Mouse (Mus musculus): ENCODE data around the gene Ttc23l.
A peak's percentile ranks its signal among the peaks of the same experiment; 100 is the strongest.
"Not testable (repeated sequence)": the region's sequence is repeated elsewhere in the genome, so short reads cannot be mapped to it uniquely, and the experiment has no call there.

The Ttc23l gene

GRCm38 (mm10) chr15:10515166-10515565 is 43.3 kb downstream of the Ttc23l start:
- DNase-seq (ENCODE audit: low read depth, low spot score): no peak

DNA sequence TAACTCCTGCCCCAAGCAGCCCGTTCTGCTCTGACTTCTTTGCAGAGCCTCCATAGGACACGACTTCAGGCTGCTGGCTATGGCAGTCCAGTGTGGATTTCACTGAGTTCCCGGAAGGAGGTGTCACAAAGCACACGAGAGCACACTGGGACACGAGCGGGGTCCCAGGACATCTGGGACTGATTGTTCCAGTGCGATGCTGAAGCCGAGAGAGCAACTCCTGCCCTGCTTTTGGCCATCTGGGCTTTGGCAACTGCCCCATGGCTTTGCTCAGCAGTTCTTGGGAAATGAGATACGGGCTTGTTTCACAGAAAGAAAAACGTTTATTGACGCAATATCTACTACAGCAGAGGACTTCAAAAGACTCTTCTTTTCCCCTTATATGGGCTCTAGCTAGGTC is 52.4 kb downstream of the Ttc23l start:
- no peak for DNase-seq (ENCODE audit: low read depth, low spot score)

DNA sequence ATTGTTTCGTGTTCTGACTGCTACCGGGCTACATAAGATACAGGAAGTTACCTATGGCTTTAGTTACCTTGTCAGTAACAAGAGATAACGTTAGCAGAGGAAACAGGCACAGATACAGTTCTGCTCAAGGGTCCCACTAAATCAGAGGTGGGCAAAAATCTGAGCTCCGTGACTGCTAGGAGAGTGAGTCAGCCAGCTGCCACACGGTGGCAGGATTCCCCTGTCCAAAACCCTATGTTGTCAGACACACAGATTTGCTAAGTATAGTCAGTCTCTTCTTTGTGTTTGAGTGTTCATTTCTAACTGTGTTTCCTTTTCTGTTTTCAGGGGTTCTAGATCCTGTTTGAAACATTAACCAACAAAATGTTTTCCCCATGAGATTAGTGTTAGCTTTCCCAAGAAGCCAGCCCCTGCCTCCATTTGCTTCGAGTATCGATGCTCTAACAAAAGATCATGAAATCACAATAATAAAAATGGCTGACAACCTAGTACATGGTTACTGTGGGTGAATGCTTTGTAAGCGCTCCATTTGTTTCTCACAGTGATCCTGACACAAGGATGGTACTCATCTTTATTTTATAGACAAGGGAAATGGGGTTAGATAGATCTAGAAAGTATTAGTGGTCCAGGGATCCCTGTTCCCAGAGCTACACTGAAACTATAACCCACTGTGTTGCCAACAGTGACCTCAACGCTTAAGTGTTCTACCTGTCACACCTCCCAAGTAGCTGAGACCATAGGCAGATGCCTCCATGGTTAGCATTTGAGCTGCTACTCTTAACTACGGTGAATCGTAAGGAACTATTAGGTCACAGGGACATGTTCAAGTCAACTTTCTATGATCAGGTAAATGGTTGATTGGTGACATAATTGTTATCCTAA is 57.4 kb downstream of the Ttc23l start:
- DNase-seq (ENCODE audit: low read depth, low spot score): peak; percentile 51

GRCm38 (mm10) chr15:10500035-10500434 is 58.4 kb downstream of the Ttc23l start:
- DNase-seq (ENCODE audit: low read depth, low spot score): no peak

- DNase-seq (ENCODE audit: low read depth, low spot score): no peak
Observed at GRCm38 (mm10) chr15:10499593-10499992, 58.9 kb downstream of the Ttc23l start.

DNA sequence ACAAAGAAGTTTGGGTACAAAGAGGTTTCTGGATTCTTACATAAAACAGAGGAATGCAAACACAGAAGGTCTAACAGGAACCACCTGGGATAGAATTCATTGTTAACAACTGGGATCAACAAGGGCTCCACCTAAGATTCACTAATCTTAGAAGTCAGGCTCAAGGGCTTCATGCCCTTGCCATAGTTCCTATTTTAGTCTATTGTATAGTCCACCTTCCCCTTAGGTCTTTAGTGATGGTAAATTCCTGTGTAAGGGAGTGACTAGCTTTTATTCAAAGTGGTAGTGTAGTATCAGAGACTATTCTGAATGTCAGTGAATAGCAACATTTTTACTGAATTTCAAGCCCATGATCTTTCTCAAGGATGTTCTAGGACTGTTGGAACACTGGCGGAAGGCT is 61.8 kb downstream of the Ttc23l start:
- DNase-seq (ENCODE audit: low read depth, low spot score): not testable (repeated sequence)

- no peak for DNase-seq (ENCODE audit: low read depth, low spot score)
Observed at GRCm38 (mm10) chr15:10495944-10496343, 62.5 kb downstream of the Ttc23l start.

GRCm38 (mm10) chr15:10490101-10490500 is 68.4 kb downstream of the Ttc23l start:
- DNase-seq (ENCODE audit: low read depth, low spot score): no peak

DNA sequence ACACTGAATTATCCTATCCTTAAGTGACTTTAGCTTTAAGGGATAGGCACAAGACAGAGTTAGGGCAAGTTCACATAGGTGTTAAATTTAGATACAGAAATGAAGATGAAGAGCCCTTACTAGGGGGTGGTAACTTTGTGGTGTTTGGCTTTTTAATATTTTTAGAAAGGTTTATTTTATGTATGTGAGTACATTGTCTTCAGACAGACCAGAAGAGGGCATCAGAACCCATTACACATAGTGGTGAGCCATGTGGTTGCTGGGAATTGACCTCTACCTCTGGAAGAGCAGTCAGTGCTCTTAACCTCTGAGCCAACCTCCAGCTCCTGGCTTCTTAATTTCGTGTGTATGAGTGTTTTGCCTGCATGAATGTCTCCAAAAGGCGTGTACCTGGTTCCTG is 71.2 kb downstream of the Ttc23l start:
- DNase-seq (ENCODE audit: low read depth, low spot score): peak; percentile 64

DNA sequence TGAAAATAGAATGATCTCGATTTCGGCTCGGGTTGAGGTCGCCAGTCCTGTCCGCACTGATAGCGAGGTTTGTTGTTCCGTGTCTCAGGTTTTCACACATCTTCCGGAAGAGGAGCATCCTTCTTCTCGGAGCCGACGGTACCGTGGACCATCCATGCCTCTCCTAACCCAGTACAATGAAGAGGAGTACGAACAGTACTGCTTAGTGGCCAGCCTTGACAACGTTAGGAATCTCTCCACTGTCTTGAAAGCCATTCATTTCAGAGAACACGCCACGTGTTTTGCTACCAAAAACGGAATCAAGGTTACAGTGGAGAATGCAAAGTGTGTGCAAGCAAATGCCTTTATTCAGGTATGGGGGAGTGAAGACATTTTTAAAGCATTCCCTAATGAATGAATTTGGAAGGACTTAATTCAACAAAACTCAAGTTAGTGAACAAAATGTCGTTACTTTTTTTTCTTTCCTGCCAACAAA is 72.1 kb downstream of the Ttc23l start:
- DNase-seq (ENCODE audit: low read depth, low spot score): no peak

GRCm38 (mm10) chr15:10485484-10486364 is 72.7 kb downstream of the Ttc23l start, which contains the start of the genes Brix1 and Rad1:
Brix1 (minus strand) TSS chr15:10485947.
Rad1 (plus strand) TSS chr15:10486018.
- peak; percentile 95 for DNase-seq (ENCODE audit: low read depth, low spot score)

DNA sequence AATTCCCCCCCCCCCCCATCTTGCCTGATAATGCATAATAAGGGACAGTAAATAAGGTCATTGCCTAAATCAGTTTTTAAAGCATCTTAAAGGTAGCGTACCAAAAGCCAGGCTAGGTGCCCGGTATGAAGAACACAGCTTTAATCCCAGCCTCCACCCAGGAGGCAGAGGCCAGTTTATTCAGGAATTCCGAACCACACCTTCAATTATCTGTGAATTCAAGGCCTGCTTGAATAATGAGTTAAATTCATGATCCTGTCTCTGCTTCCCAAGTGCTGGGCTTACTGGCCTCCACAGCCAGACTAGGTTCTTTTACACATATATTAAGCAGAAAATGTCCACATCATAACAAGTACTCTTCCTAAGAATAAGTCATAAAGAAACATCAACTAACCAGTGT is 87.5 kb downstream of the Ttc23l start:
- DNase-seq (ENCODE audit: low read depth, low spot score): peak; percentile 25

- DNase-seq (ENCODE audit: low read depth, low spot score): peak; percentile 85
Observed at GRCm38 (mm10) chr15:10470151-10470831, 88.2 kb downstream of the Ttc23l start, which contains the start of gene Dnajc21. Dnajc21 (minus strand) TSS chr15:10470516.

DNA sequence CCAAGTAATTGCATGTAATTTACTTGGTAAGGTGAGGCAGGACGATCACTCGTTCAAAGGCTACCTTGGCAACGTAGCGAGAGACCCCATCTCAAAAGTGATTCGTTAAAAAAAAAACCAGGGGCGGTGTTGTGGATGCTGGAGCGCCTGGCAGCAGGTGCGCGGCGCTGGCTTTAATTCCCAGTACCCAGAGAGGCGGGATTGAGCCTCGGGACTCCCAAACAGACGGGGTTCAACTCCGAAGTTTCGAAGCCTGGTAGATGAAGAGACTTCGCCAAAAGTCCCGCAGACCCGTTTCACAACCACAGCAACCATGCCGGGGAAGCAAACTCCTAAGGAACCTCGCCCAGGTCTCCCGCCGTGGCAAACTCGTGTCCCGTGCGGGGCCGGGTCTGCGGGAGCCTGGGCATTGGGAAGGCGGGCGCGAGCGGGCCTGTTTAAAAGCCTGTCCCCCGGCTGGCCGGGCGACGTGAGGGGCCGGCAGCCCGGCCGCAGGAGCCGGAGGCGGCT is 88.8 kb downstream of the Ttc23l start:
- peak; percentile 46 for DNase-seq (ENCODE audit: low read depth, low spot score)

DNA sequence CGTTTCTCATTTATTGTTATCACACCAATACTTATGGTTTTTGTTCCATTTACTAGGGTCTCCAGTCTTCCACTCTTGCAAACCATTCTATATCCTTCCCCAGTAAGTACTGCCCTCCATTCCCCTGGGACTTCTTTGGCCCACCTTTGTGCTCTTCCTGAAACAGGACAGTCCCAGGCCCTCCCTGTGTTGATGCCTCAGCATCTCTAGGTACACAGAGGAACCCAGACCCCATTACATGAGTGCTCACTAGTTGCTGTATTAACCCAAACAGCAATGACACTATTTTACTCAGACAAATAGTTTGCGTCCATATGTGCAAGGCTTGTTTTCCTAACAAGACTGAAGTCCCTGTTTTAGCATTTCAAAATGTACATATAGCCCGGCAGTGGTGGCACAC is 89.7 kb downstream of the Ttc23l start:
- DNase-seq (ENCODE audit: low read depth, low spot score): no peak

DNA sequence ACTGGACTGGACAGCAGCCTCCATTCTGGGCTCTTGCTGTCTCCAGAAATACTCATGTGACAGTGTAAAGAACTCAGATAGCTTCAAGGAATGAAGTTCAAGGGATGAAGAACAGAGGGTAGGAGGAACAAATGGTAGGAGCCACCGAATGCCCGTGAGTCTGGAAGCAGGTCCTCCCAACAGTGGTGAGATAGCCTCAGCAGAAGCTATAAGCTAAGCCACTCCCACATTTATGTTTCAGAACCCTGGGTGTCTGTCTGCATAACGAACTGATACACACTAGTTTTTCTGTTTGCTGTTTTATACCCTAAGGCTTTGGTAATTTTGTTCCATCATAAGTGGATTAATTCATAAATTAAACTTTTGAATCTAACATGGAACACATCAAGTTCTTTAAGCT is 93.8 kb downstream of the Ttc23l start:
- DNase-seq (ENCODE audit: low read depth, low spot score): no peak

DNA sequence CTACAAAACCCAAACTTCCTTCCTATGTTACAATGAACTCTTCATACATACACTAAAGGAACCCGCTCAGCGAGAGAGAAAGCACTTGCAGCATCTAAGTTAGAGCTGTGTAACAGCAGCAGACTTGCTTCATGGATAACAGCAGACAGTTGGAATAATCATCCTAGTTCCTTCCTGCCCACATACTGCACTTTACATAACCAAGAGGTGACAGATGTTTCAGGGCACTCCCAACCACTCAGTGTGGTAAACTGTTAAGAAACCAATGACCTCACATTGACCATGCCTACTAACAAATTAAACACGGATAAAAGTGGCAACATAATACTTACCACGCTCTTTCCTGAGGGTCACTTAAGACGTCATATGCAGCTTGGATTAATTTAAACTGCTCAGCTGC is 94.9 kb downstream of the Ttc23l start:
- DNase-seq (ENCODE audit: low read depth, low spot score): no peak

- no peak for DNase-seq (ENCODE audit: low read depth, low spot score)
Observed at GRCm38 (mm10) chr15:10460986-10461385, 97.5 kb downstream of the Ttc23l start.

Measured in A20 (cell line).